Mouse (Mus musculus) lung, adult 18-20 months (tissue): ENCODE data around the gene Zfp459.
"Not testable (repeated sequence)": the region's sequence is repeated elsewhere in the genome, so short reads cannot be mapped to it uniquely, and the experiment has no call there.

Experiments used
- DNase-seq, 2 experiments: peaks; one replicate each; pipeline ENCODE4 v3.0.0; 2022; ENCODE audit warnings: mixed read lengths in 2 of 2

Zfp459 gene

GRCm38 (mm10) chr13:67421207-67421857 lies at the start of gene Zfp459:
Gene Zfp459, minus strand, starts transcription at chr13:67421418.
- peak; percentile 67 to 70 for DNase-seq

DNA sequence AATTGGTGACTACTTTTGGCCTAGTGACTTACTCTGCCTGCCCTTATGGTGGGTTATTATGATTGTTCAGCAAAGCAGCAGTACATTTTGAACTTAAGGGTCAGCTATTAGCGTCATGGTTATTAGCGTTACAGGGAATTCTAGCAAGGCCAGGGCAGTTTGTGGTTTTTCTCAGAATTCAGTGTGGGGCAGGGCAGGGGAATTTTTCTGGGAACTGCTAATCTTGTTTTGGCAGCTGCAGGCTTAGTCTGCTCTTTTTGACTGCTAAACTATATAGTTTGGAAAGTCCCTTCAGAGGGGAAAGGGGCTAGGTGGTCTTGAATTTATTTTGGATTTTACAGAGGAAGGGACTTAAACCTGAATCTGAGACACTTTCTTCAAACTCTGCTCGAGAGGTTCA lies 48.1 kb upstream of the Zfp459 start:
- DNase-seq = no peak

- not testable (repeated sequence) for DNase-seq
Observed at GRCm38 (mm10) chr13:67463506-67464185, 42.4 kb upstream of the Zfp459 start.

GRCm38 (mm10) chr13:67452021-67452309 lies 30.7 kb upstream of the Zfp459 start:
- no peak for DNase-seq

GRCm38 (mm10) chr13:67451172-67452020 lies 30.2 kb upstream of the Zfp459 start, which contains the start of gene Zfp874a:
Gene Zfp874a, minus strand, starts transcription at chr13:67451624.
- DNase-seq = peak; percentile 94 to 95

DNA sequence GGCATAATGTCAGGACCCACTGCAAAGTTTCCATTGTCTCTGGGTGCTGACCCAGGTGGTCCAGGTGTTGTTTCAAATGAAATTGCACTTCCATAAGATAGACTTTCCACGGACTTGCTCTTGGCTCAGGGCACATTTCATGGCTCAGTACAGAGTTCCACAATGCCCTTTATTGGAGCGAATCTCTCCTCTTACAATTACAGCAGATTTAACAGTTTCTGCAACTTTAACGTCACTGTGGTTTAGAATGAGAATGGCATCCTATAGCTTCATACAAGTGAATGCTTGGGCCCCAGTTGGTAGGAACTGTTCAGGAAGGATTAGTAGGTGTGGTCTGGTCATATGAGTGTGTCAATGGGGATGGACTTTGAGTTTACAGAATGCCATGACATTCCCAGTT lies 15.9 kb upstream of the Zfp459 start:
- DNase-seq = not testable (repeated sequence)

GRCm38 (mm10) chr13:67428116-67428515 lies 6.9 kb upstream of the Zfp459 start:
- no peak for DNase-seq

DNA sequence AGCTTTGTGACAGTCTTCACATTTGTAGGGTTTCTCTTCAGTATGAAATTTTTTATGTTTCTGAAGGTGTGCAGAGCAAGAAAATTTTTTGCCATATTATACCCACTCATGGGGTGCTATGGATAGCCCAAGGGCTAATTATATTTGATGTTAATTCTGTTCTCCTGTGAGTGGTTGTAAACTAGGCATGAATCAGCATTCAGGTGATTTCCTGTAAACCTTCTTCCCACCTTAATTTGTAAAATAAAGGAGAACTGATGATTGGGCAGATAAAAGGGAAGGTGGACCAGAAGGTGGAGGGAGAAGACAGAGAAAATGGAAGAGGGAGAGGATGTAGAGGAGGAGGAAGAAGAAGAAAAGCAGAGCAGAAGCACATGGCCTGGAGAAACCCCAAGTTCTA lies 4.5 kb upstream of the Zfp459 start:
- not testable (repeated sequence) for DNase-seq

GRCm38 (mm10) chr13:67422532-67422931 lies 1.3 kb upstream of the Zfp459 start:
- not testable (repeated sequence) for DNase-seq

- DNase-seq = no peak
Observed at GRCm38 (mm10) chr13:67420558-67421206, 536 bp downstream of the Zfp459 start.

- DNase-seq = no peak
Observed at GRCm38 (mm10) chr13:67416811-67417210, 4.4 kb downstream of the Zfp459 start.

GRCm38 (mm10) chr13:67415759-67416158 lies 5.5 kb downstream of the Zfp459 start:
- DNase-seq = no peak

DNA sequence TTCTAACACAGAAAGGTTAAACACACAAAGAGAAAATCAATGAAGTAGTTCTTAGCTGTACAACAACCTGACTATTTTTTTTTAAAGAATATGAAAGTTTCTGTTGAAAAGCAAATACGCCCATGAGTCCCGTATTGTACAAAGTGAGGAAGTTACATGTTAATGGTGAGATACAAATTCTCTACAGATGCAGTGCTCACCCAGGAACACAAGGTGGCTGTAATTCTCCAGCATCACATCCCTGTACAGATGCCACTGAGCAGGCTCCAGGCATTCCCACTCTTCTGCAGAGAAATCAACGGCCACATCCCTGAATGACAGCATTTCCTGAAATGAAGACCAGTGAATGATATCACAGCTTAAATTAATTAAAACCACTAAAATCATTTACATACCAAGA lies 7.6 kb downstream of the Zfp459 start:
- not testable (repeated sequence) for DNase-seq

GRCm38 (mm10) chr13:67399183-67399903 lies 21.9 kb downstream of the Zfp459 start, which contains the start of gene Zfp429:
Gene Zfp429, minus strand, starts transcription at chr13:67399819.
- peak; percentile 81 to 84 for DNase-seq

DNA sequence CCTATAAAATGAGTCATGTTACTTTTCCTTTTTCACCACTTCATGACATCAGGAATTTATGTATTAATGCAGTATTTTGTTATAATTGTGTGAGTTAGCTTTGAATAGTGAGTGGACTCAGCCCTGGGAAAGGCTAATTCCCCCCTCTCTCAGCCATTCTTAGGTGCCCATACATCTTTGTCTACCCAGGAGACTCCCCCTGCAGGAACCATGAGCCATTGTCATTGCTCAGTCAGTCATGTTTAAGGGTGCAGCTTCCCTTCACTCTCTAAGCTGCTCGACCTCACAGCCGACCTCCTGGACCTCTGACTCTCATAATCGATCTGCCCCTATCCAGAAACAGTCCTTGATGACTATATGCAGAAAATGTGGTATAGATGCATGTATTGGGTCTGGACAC lies 45.0 kb downstream of the Zfp459 start:
- DNase-seq = not testable (repeated sequence)

DNA sequence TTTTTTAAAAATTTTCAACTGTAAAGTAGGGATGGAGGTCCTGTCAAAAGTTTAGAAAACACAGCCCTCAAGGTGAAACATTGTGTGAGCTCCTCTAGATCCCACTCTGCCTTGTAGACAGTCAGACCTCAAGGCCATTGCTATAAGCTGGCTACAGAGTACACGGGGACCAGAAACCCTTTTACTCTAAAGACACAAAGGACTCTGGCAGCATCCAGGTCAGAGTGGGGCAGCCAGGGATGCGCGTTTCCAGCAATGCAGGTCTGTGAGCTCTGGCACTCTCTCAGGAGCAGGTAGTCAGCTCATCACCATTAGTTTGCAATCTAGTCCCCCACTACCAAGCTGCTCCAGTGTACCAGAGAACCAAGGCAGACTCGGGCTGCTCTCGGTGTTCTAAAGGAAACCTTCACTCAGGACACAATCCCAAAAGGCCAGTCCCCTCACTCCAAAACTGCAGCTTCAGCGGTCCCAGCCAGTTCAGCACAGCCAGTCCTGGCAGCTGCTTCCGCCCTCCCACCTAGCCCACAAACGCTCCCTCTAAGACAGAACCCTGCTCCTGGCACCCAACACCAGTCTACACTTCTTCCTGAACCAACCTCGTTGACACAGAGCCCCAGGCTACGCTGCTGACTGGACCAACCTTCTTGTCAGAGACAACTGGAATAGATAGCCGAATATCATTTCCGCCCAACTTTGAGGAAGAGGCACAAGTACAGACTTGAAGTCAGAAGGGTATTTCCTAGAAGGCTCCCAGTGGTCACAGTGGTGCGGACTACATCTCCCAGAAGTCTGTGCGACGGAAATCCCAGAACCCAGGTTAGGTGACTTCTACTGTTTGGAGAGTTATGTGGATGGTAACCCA lies 45.9 kb downstream of the Zfp459 start, which contains the start of the genes Gm28041 and Zfp456:
TSS of gene Gm28041 (minus strand) at position 684 of the 862 bp plus-strand sequence.
TSS of gene Zfp456 (minus strand) at position 761 of the 862 bp plus-strand sequence.
- DNase-seq = peak; percentile 86 to 87

GRCm38 (mm10) chr13:67360131-67360744 lies 61.0 kb downstream of the Zfp459 start, which contains the start of the genes Gm28044 and Zfp953:
Gene Gm28044, minus strand, starts transcription at chr13:67360536.
Gene Zfp953, minus strand, starts transcription at chr13:67360605.
- peak; percentile 93 to 94 for DNase-seq
